Mouse (Mus musculus) brain, embryonic 14.5 days (tissue): Measurements from ENCODE around the gene Cox10. TPM values are rescaled to one million over a fixed set of nuclear protein-coding genes. Genes with fewer than 3 reads are reported as not detected.

Experiments
- DNase-seq: peaks from one replicate; pipeline ENCODE4 v3.0.0-alpha.2; 2011; ENCODE audit warnings: low read depth
- CTCF ChIP-seq: fragments of 200-500 bp; IDR thresholded peaks from 2 replicates; pipeline ENCODE4 v1.5.1; 2012; ENCODE audit warnings: inconsistent platforms, mild to moderate bottlenecking, moderate library complexity, borderline replicate concordance; ENCODE audit not compliant: insufficient read depth, insufficient read length; ENCODE audit errors: extremely low read depth
- POLR2A ChIP-seq: fragments of 200-500 bp; IDR thresholded peaks from 2 replicates; pipeline ENCODE4 v1.6.1; 2012; ENCODE audit warnings: mild to moderate bottlenecking, inconsistent platforms, borderline replicate concordance; ENCODE audit not compliant: poor library complexity, insufficient read depth, insufficient read length, severe bottlenecking; ENCODE audit errors: extremely low read depth
- polyA plus RNA-seq: library from polyadenylated mRNA; depleted of rRNA; stranded (reverse); fragments of >200 nt; gene quantifications from 2 replicates; pipeline ENCODE4 v1.2.3, GENCODE M21; 2012

Cox10 gene
- polyA plus RNA-seq, 1 experiment: 16.8 TPM

DNA sequence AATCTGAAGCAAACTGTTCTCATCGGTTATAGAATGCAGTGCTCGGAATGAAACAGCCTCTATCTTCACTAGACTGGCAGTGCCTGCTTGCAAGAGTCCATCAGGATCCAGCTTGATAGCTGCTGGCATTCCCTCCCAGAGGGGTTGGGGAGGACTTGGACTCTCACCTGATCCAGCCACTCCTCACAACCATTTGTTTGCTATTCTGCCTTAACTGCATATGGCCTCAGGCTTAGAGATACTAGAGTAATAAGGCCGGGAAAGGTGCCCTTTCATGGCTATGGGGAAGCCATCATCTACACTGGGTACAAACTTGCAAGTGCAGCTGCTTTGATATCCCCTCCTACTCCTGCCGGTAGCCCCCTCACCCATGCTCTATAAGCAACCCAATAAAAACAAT is 3.1 kb downstream of the Cox10 start:
- TF ChIP-seq CTCF: no peak
- TF ChIP-seq POLR2A: no peak

DNA sequence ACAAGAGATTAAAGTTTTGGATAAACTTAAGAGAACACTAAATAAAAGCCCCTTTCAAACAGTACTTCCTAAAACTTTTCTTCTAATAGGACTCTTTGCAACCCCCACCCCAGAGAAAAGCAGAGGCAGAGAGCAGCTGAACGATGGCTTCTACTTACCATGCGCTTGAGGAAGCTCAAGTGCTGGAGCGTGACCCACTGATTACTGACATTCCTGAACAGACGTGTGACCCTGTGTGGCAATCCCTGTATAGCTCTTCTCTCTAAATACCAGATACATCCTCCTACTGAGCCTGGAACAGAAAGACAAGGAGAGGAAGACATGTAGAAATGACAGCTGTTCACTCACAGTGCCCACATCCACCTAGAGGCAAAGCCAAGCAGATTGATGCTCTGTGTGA is 5.9 kb downstream of the Cox10 start:
- TF ChIP-seq POLR2A (no peak), CTCF (no peak)
- no peak for DNase-seq

More for the DNA sequence above, 3.1 kb downstream of the Cox10 start:
- no peak for DNase-seq

- no peak for TF ChIP-seq POLR2A
- no peak for TF ChIP-seq CTCF
- DNase-seq: no peak
Measured at GRCm38 (mm10) chr11:64071536-64071935, 7.7 kb downstream of the Cox10 start.

- no peak for TF ChIP-seq POLR2A
- TF ChIP-seq CTCF: no peak
- DNase-seq: no peak
Measured at GRCm38 (mm10) chr11:64066001-64066400, 13.3 kb downstream of the Cox10 start.

GRCm38 (mm10) chr11:64063130-64063529 is 16.1 kb downstream of the Cox10 start:
- DNase-seq: no peak
- no peak for TF ChIP-seq CTCF
- TF ChIP-seq POLR2A: no peak

- TF ChIP-seq POLR2A (no peak), CTCF (no peak)
- DNase-seq: no peak
Measured at GRCm38 (mm10) chr11:64062226-64062625, 17.0 kb downstream of the Cox10 start.

DNA sequence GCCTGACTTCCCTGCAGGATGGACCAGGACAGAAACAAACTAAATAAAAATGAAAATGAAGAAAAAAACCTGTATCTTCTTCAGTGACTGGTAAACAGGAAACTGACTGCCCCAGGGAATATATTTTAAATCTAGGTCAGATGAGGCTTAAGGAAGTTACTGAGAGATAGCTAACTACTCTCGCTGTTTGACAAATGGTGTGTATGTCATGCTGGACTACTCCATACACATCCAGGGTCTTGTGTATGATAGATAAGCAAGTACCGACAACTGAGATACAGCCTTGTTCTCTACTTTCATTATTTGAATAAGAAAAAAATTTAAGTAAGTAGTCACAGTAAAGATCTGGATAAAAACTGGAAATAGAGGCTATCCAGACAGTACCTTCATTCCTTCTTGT is 20.0 kb downstream of the Cox10 start:
- DNase-seq: no peak
- no peak for TF ChIP-seq CTCF
- no peak for TF ChIP-seq POLR2A

DNA sequence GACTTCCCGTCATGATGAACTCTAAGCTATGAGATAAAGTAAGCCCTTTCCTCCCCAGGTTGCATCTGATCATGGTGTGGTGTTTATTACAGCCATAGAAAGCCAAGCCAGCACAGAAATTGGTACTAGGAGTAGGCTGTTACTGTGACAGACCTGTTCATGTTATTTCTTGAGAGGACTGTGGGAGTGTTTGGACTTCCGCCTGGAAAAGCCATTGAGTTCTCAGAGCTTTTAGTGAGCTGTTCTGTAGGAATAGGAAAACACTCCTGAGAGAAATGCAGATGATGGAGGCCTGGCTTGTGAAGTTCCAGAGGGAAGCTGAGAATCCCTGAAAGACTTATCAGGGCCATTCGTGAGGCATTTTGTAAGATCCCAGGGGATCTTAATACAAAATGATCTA is 20.8 kb downstream of the Cox10 start:
- DNase-seq: no peak
- no peak for TF ChIP-seq POLR2A
- TF ChIP-seq CTCF: no peak

DNA sequence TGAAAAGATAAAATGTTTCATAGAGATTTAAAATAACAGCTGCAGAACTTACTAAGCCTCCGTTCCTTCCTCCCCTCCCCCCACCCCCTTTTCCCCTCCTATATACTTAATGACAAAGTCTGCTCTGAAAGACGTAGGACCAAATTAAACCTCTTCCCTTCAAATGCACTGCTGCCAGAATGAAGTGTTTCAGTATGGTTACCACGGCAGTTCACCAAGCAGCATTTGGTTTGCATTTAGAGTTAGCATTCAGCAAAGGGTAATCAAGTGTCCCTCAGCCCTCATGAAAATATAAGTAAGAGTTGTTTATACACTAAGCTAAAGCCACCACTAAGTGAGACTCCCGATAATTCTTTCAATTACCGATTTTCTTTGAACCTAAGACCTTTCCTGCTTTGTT is 25.9 kb downstream of the Cox10 start:
- TF ChIP-seq CTCF (no peak), POLR2A (no peak)
- DNase-seq: no peak

- DNase-seq: peak; percentile 95
Measured at GRCm38 (mm10) chr11:64051195-64051968, 27.9 kb downstream of the Cox10 start.

GRCm38 (mm10) chr11:64047432-64047831 is 31.8 kb downstream of the Cox10 start:
- TF ChIP-seq POLR2A (no peak), CTCF (no peak)
- no peak for DNase-seq

More at GRCm38 (mm10) chr11:64051195-64051968, 27.9 kb downstream of the Cox10 start:
- TF ChIP-seq CTCF (no peak), POLR2A (no peak)

GRCm38 (mm10) chr11:64045041-64045440 is 34.2 kb downstream of the Cox10 start:
- DNase-seq: no peak
- no peak for TF ChIP-seq POLR2A
- no peak for TF ChIP-seq CTCF

DNA sequence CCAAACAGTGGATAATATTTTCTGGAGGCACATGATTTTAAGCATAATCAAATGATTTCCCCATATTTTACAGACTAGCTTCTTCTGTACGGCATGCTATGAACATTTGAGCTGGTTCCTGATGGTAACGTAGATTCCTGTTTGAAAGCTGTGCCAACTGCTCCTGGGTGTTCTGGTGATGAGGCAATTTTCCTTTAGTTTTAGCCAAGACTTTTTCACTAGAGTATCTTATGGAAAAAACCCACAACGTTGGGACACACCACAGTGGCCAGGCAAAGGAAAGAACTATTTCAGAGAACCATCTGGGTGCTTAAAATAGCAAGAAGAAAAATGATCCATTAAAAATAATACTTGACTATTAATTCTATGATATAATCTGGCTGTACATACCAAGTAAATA is 35.2 kb downstream of the Cox10 start:
- no peak for DNase-seq
- TF ChIP-seq POLR2A: no peak
- TF ChIP-seq CTCF: no peak
